Mouse (Mus musculus) adrenal gland (tissue): ENCODE data around the gene Fars2.

ENCODE experiments used
- intact Hi-C: fragments of 180-260 bp; cut with DNase I; formaldehyde crosslinking; loops from one replicate; pipeline ENCODE4 v1.15.1; 2025
- long read RNA-seq, 2 experiments: library from polyadenylated mRNA; unstranded; transcript quantifications; one replicate each; pipeline ENCODE4 v2.0.0; 2020; ENCODE audit warnings: borderline replicate concordance in 1 of 2; ENCODE audit not compliant: insufficient replicate concordance in 1 of 2

Fars2 gene
- long read RNA-seq, experiment 1, transcript Fars2-201 (7 exons, 2,125 nt): major isoform, 112 of 127 reads
- long read RNA-seq, experiment 1, partial matches to known transcripts: 3 of 127 reads
- long read RNA-seq, experiment 1, other reads (novel, unspliced or antisense): 8 of 127 reads
- long read RNA-seq, experiment 2, transcript Fars2-201 (7 exons, 2,125 nt): major isoform, 106 of 118 reads
- long read RNA-seq, experiment 2, partial matches to known transcripts: 4 of 118 reads
- long read RNA-seq, experiment 2, other reads (novel, unspliced or antisense): 5 of 118 reads

GRCm38 (mm10) chr13:36117143-36118014, at the start of gene Fars2, which contains the start of gene Lyrm4:
Gene Fars2 (plus strand): TSS chr13:36117412.
Gene Lyrm4 (minus strand): TSS chr13:36117526.
- intact Hi-C loops: no loop called here

DNA sequence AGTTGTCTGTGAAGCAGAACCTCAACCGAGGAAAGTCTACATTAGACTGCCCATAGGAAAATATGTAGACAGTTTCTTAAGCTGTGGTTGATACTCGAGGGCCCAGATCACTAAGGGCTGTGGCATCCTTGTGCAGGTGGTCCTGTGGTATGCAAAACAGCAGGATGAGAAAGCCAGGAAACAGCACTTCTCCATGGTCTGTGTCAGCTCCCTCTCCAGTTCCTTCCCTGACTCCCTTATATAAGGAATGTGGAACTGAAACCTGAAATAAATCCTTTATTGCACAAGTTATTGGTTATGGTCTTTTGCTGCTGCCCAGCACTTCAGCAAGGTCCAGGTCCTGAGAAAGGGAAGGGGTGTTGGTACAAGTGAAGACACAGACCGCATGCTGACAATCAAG, 42.7 kb upstream of the Fars2 start:
- intact Hi-C loops: no loop called here

DNA sequence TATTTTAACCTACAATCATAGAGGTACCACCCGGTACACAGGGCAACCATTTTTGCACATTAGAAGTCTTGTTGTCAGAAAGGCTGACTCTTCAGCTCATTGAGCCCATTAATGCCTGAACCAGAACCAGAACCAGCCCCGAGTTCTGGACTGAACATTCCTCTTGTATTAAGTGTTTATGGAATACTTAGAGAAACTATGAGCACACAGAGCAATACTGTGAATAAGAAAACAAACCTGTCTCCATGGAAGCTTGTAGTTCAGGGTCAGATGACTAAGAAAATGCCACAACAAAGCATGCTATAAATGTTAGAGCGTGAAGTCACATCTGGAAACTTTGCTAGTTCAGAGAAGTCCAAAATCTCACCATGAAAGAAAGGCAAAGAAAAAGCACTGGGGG, 35.6 kb upstream of the Fars2 start:
- intact Hi-C loops: no loop called here

DNA sequence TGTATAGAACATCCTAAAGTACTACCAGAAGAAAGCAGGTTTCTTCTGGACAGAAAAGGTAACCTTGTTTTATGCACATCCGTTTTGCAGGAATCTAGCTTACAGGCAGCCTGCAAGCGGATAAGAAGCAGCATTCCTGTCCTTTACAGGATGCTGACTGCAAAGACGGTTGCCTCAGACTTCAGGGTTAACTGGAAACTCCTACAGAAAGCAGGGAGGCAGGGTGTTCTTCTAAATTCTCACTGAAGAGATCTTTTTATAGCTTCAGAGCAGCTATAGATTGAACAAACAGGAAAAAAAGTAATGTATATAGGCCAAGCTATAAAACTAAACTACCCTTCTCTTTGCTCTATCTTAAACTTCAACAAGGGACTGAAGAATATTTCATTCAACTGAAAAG, 32.5 kb upstream of the Fars2 start:
- intact Hi-C loops: no loop called here

- intact Hi-C loops: no loop called here
Observed at GRCm38 (mm10) chr13:36085971-36086370, 31.2 kb upstream of the Fars2 start.

DNA sequence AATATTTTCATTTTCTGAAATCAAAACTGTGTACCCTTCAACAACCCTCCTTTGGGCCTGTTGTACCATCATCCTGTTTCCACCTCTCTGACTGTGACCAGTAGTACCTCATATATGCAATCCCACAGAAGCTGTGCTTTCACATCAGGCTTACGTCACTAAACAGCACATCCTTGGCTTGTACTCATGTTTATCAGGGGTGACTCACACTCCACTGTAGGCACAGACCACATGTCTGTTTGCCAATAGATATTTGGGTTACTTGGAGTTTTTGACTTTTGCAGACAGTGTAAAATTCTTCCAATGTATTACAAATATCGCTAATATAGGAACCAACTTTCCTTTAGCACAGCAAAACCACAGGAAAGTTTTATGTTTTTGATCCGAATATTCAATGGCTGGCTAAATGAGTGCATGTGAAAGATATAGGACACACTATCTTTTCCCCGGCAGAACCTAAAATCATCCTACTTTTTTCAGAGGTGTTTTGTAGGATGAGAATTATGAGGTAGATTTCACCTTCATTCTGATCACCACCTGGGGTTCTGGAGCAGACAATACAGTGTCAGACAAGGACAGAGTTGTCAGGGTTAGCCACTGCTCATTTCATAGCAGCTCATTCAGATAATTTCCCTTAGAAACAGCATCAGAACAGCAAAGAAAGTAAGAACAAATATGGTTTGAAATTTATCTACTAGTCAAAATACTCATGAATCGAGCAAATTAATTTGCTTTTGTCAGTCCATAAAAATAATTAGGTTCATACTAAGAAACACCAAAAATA, 30.4 kb upstream of the Fars2 start:
- intact Hi-C loops: no loop called here

DNA sequence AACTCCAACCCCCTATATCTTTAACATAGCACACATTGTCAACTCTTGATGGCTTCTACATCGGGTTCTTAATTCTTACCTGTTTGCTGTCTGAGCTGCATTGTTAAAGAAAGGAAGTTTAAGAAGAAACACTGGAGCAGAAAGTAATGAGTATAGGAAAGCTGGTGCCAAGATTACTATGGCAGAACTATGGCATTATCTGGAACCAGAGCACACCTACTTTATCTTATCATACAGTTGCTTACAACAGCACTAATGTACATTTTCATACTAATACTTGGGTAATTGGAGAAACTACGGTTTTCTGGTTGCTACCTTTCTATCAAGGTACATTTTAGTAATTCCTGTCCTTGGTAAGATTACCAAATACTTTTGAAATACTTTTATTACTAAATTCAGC, 29.8 kb upstream of the Fars2 start:
- intact Hi-C loops: no loop called here

- intact Hi-C loops: no loop called here
Observed at GRCm38 (mm10) chr13:36088168-36088567, 29.0 kb upstream of the Fars2 start.

DNA sequence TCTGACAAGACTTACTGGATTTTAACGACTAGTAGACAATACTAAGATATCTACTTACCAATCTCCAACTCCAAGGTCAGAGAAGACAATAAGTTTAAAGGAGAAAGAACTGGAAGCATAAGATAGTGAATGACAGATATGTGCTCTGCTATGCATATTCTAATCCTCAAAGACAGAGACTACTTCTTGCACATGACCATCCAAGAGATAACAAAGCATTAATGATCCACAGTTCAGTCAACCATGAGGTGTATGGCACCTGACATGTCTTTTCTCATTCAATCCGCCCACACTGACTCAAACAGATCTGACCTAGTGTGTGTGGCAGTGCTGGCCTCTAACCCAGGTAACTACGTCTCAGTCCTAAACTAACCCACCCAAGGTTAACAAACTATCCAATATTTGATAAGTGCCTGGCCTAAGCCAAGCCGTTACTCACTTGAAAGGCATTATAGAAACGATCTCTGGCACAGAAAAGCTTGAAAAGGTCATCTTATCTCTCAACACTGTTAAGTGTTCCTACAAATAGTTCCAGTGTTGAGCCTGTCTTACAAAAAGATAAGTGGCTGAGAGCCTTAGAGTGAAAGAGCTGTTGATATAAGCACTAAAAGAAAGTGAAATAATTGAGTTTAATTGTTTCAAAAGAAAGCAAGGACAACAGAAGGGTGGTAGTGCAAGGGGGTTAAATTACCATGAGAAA, 20.4 kb upstream of the Fars2 start:
- intact Hi-C loops: no loop called here

- intact Hi-C loops: no loop called here
Observed at GRCm38 (mm10) chr13:36105591-36105990, 11.6 kb upstream of the Fars2 start.

GRCm38 (mm10) chr13:36108528-36108927, 8.7 kb upstream of the Fars2 start:
- intact Hi-C loops: no loop called here

- intact Hi-C loops: loop anchor here (5.0 kb wide), 1 partner anchor 94 kb away; no protein-coding TSS in a partner anchor
Observed at GRCm38 (mm10) chr13:36111331-36111730, 5.9 kb upstream of the Fars2 start.

DNA sequence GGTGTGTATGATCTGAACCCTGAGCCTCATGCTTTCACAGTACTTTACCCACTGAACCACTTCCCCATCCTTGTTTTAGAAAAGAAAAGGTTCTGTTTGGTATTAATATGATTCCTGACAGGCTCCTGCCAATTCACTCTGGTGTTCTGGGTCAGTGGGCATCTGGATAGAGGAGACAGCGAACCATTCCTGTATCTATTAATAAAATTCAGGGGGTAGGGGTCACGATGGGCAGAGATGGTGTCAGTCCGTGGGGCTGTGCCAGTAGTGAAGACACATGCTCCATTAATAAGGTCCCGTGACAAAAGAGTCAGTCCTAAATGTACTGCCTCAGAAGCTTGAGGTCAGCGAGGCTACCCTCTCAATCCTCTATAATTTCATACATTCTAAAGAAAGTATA, 4.0 kb upstream of the Fars2 start:
- intact Hi-C loops: loop anchor here (5.0 kb wide), 1 partner anchor 96 kb away; no protein-coding TSS in a partner anchor

GRCm38 (mm10) chr13:36116520-36117142, 581 bp upstream of the Fars2 start:
- intact Hi-C loops: no loop called here

GRCm38 (mm10) chr13:36119684-36120083, 2.5 kb downstream of the Fars2 start:
- intact Hi-C loops: no loop called here

DNA sequence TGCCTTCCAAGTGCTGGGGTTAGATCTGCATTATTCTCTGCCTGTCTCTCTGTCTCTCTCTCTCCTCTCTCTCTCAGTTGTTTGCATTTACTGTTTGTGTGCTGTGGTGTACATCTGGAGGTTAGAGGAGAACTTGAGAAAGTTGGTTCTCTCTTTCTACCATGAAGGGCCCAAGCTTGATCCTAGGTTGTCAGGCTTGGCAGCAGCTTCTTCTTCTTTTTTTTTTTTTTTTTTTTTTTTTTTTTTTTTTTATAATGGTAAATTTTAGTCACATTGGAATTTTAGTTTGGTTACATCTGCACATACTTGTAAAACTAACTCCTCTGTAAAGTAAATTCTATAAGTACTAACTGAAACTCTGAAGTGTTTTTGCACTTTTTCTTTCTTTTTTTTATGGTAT, 3.4 kb downstream of the Fars2 start:
- intact Hi-C loops: no loop called here

GRCm38 (mm10) chr13:36129360-36130054, 12.3 kb downstream of the Fars2 start:
- intact Hi-C loops: no loop called here

GRCm38 (mm10) chr13:36131401-36131800, 14.2 kb downstream of the Fars2 start:
- intact Hi-C loops: no loop called here

- intact Hi-C loops: no loop called here
Observed at GRCm38 (mm10) chr13:36131992-36132649, 14.9 kb downstream of the Fars2 start.
